Mouse (Mus musculus) heart, postnatal 0 days (tissue): ENCODE data around the gene Cnot6l. TPM values are rescaled to one million over a fixed set of nuclear protein-coding genes. Genes with fewer than 3 reads are reported as not detected.

Experiments used
- ATAC-seq: fragments of 200-750 bp; cut with Nextera tagmentation; 2 replicates; pipeline ENCODE4 v1.8.0; 2017; ENCODE audit warnings: low read depth, moderate number of reproducible peaks, moderate library complexity; ENCODE audit not compliant: insufficient read depth
- DNase-seq: peaks from one replicate; pipeline ENCODE4 v3.0.0-alpha.2; 2016; ENCODE audit warnings: low spot score
- H3K27ac ChIP-seq: fragments of 300-500 bp; sonication (generic); 2 replicates; pipeline ENCODE4 v1.5.1; 2014; ENCODE audit warnings: low read depth, mild to moderate bottlenecking
- H3K27me3 ChIP-seq: fragments of 300-500 bp; sonication (generic); 2 replicates; pipeline ENCODE4 v1.6.1; 2014; ENCODE audit warnings: low read length, mixed read lengths; ENCODE audit not compliant: control insufficient read depth, insufficient read depth
- H3K36me3 ChIP-seq: fragments of 300-500 bp; sonication (generic); replicated peaks from 2 replicates; pipeline ENCODE4 v1.6.1; 2014; ENCODE audit warnings: low read length, mixed read lengths; ENCODE audit not compliant: control insufficient read depth, insufficient read depth
- H3K4me1 ChIP-seq: fragments of 300-500 bp; sonication (generic); 2 replicates; pipeline ENCODE4 v1.6.1; 2014; ENCODE audit warnings: antibody characterized with exemption; ENCODE audit not compliant: control insufficient read depth, insufficient read depth
- H3K4me2 ChIP-seq: fragments of 300-500 bp; sonication (generic); 2 replicates; pipeline ENCODE4 v1.6.1; 2014; ENCODE audit warnings: low read depth, mild to moderate bottlenecking, low read length, moderate library complexity
- H3K4me3 ChIP-seq: fragments of 300-500 bp; sonication (generic); 2 replicates; pipeline ENCODE4 v1.5.1; 2014; ENCODE audit warnings: low read depth, low read length
- H3K9ac ChIP-seq: fragments of 300-500 bp; sonication (generic); replicated peaks from 2 replicates; pipeline ENCODE4 v1.6.1; 2014; ENCODE audit warnings: low read depth, low read length, mixed read lengths
- H3K9me3 ChIP-seq: fragments of 300-500 bp; sonication (generic); replicated peaks from 2 replicates; pipeline ENCODE4 v1.6.1; 2016; ENCODE audit warnings: low read length; ENCODE audit not compliant: control insufficient read depth
- CTCF ChIP-seq: IDR thresholded peaks from 2 replicates; pipeline ENCODE4 v1.5.1; 2016; ENCODE audit warnings: antibody characterized with exemption, control low read depth, low read depth
- EP300 ChIP-seq: IDR thresholded peaks from 2 replicates; pipeline ENCODE4 v1.6.1; 2016; ENCODE audit warnings: antibody characterized with exemption, low read depth
- WGBS: fragments of 180-500 bp; shearing (Covaris S2); extraction: QIAGEN DNeasy Blood & Tissue Kit; methylation state at CpG from one replicate; pipeline ENCODE4 v1.1.7; 2014; 5-methylcytosine and 5-hydroxymethylcytosine counted together
- polyA plus RNA-seq: library from polyadenylated mRNA; unstranded; fragments of >200 nt; fragmentation: Nextera tagmentation; extraction: Ambion mirVana; gene quantifications from 2 replicates; pipeline ENCODE4 v1.2.1, GENCODE M21; 2015
- total RNA-seq: library from RNA; depleted of rRNA; stranded (reverse); fragments of >200 nt; gene quantifications from 2 replicates; pipeline ENCODE4 v1.2.3, GENCODE M21; 2014; ENCODE audit warnings: low replicate concordance; rRNA removed

Gene Cnot6l
- total and polyA plus RNA-seq, 2 experiments from 2014 or later: 17.0 to 17.6 TPM

- Histone ChIP-seq H3K4me2 (no peak overlapping the region), H3K4me1 (no peaks in the 10 kb centered on the region), H3K4me3 (no peak overlapping the region), H3K9me3 (no peaks in the 10 kb centered on the region), H3K27me3 (no peaks in the 10 kb centered on the region), H3K36me3 (no peaks in the 10 kb centered on the region), H3K9ac (no peak overlapping the region), H3K27ac (no peak overlapping the region)
- WGBS: 39% methylated on average over 1 of the region's 1 CpGs
- ATAC-seq (no peak), DNase-seq (no peak)
- no peak for TF ChIP-seq EP300
- no peak for TF ChIP-seq CTCF
Measured at GRCm38 (mm10) chr5:96034101-96034500, 129.9 kb downstream of the Cnot6l start.

DNA sequence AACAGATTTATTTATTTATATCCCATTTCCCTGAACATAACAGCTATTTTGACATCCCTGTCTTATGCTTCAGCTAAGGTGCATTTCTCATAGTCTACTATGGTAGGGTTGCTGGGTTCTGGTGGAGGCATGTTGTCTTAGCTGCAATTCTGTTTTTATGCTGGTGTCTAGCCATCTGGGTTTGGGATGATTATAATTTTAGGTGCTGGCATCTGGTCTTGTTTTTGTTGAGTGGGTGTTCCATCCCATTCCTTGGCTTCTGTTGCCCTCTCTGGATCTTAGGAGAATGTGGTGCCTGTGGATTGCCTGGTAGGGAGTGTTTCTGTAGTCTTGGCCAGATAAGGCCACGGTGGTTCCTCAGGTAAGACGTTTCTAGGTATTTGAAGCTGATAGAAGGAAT, 134.2 kb downstream of the Cnot6l start:
- WGBS: 87% methylated on average over 2 of the region's 2 CpGs
- no peaks in the 10 kb centered on the region for H3K36me3 ChIP-seq

More for the DNA sequence above, 134.2 kb downstream of the Cnot6l start:
- no peaks in the 10 kb centered on the region for H3K4me1 ChIP-seq
- H3K27me3 ChIP-seq: no peaks in the 10 kb centered on the region
- no peak for TF ChIP-seq EP300
- 0 out of 2 replicates have a peak, but pooled peaks cover 9% of the 10 kb centered on the region for H3K9me3 ChIP-seq
- H3K9ac ChIP-seq: no peak overlapping the region
- DNase-seq (no peak), ATAC-seq (no peak)
- no peak overlapping the region for H3K27ac ChIP-seq
- no peak overlapping the region for H3K4me2 ChIP-seq
- H3K4me3 ChIP-seq: no peak overlapping the region

Other genes with a start within 250 kb of the Cnot6l start
- gene Cxcl13, start 207.2 kb downstream of the Cnot6l start, total RNA-seq: not detected in 2 replicates
- 0.30 and 0.33 TPM in 2 replicates for gene Cxcl13, start 207.2 kb downstream of the Cnot6l start, polyA plus RNA-seq
- 16.0 and 18.3 TPM in 2 replicates for gene Mrpl1, start 45.3 kb upstream of the Cnot6l start, total RNA-seq
- gene Mrpl1, start 45.3 kb upstream of the Cnot6l start, polyA plus RNA-seq: 29.6 and 29.7 TPM in 2 replicates
- gene Fras1, start 209.8 kb upstream of the Cnot6l start, total RNA-seq: 16.8 and 43.0 TPM in 2 replicates
- gene Fras1, start 209.8 kb upstream of the Cnot6l start, polyA plus RNA-seq: 4.0 and 4.8 TPM in 2 replicates